ENCODE assay signal across 15 mouse cellular contexts in genomic region chr8:3606593-3606992, GRCm38 (mm10). TPM values are rescaled to one million over a fixed set of nuclear protein-coding genes. Genes with fewer than 3 reads are reported as not detected.
DNase-seq lines count a peak whose midpoint lies in the region; ATAC-seq and TF ChIP-seq lines count a peak whose summit lies in the region.
"Had no signal": no experiment of that assay in that cellular context is flagged by ENCODE, and none has a peak within 500 bp of the region (broad histone marks: within the 10 kb centered on the region; RNA-seq: fewer than 3 reads in every experiment).

No protein-coding gene starts in this region.

- 45% methylated on average over 16 of the region's 16 CpGs for WGBS in heart, embryonic 13.5 days
- WGBS in neural tube, embryonic 14.5 days = 86% methylated on average over 16 of the region's 16 CpGs

- no peak overlapping the region for H3ac ChIP-seq in myocyte (ENCODE audit: control insufficient read depth, insufficient read length)

- TF ChIP-seq POLR2A in myocyte (IDR thresholded peaks at IDR 0.05; ENCODE audit: insufficient read length, low read depth) = no peak

- no peak overlapping the region for H3K4me3 ChIP-seq in heart, embryonic 13.5 days
- no peak overlapping the region for H3K4me3 ChIP-seq in neural tube, embryonic 14.5 days (ENCODE audit: low read depth, low read length)
- no peak overlapping the region for H3K4me3 ChIP-seq in myocyte
- H3K4me3 ChIP-seq: forebrain, embryonic 10.5 days had no signal

- no peak overlapping the region for H3K27ac ChIP-seq in heart, embryonic 13.5 days (replicated peaks)
- no peak overlapping the region for H3K27ac ChIP-seq in neural tube, embryonic 14.5 days (ENCODE audit: low read depth, low read length)
- H3K27ac ChIP-seq: forebrain, embryonic 10.5 days had no signal

- peaks cover 20% of the 10 kb centered on the region for H3K4me1 ChIP-seq in heart, embryonic 13.5 days
- no peaks in the 10 kb centered on the region for H3K4me1 ChIP-seq in neural tube, embryonic 14.5 days (ENCODE audit: control insufficient read depth, insufficient read depth, low read length)
- H3K4me1 ChIP-seq: forebrain, embryonic 10.5 days had no signal

- ATAC-seq in heart, embryonic 13.5 days (ENCODE audit: extremely low read depth, insufficient number of reproducible peaks, low FRiP score, low TSS enrichment) = 0 out of 2 replicates have a peak, but pooled peaks have one; percentile 16
- peak; percentile 18; the same call in 1 of the 2 replicates for ATAC-seq in neural tube, embryonic 14.5 days (ENCODE audit: low read depth)
- peak; percentile 43 for ATAC-seq in common myeloid progenitor, adult 5-6 weeks (replicated peaks; ENCODE audit: low read depth, poor library complexity, severe bottlenecking)

- H3K79me2 ChIP-seq in myocyte (ENCODE audit: control insufficient read depth, insufficient read depth) = no peaks in the 10 kb centered on the region

- no peaks in the 10 kb centered on the region for H3K27me3 ChIP-seq in heart, embryonic 13.5 days (replicated peaks)
- H3K27me3 ChIP-seq in neural tube, embryonic 14.5 days (ENCODE audit: control insufficient read depth, insufficient read depth, low read length) = no peaks in the 10 kb centered on the region
- H3K27me3 ChIP-seq in myocyte (ENCODE audit: control insufficient read depth, insufficient read depth, insufficient read length) = no peaks in the 10 kb centered on the region

- H3K4me2 ChIP-seq in heart, embryonic 13.5 days = peak overlapping the region; percentile 20; the same call in 1 of the 2 replicates
- H3K4me2 ChIP-seq in neural tube, embryonic 14.5 days (ENCODE audit: low read depth, low read length) = no peak overlapping the region
- H3K4me2 ChIP-seq in myocyte (ENCODE audit: low read depth) = no peak overlapping the region
- H3K4me2 ChIP-seq: midbrain, embryonic 11.5 days had no signal

- no peaks in the 10 kb centered on the region for H3K9me3 ChIP-seq in heart, embryonic 13.5 days
- no peaks in the 10 kb centered on the region for H3K9me3 ChIP-seq in neural tube, embryonic 14.5 days (ENCODE audit: control insufficient read depth, low read length)

- H3K36me3 ChIP-seq in heart, embryonic 13.5 days = peaks cover 44% of the 10 kb centered on the region
- H3K36me3 ChIP-seq in neural tube, embryonic 14.5 days (ENCODE audit: control insufficient read depth, insufficient read depth, low read length) = peaks cover 76% of the 10 kb centered on the region
- no peaks in the 10 kb centered on the region for H3K36me3 ChIP-seq in myocyte (ENCODE audit: control insufficient read depth, insufficient read depth)

- no peak for DNase-seq in heart, adult 8-10 months (ENCODE audit: low spot score)
- DNase-seq in neural tube, embryonic 10.5 days (ENCODE audit: extremely low spot score, low spot score) = no peak
- DNase-seq in layer of hippocampus, adult 9-10 months (ENCODE audit: low spot score) = no peak
- DNase-seq in yolk sac, embryonic 10.5 days (ENCODE audit: low spot score) = no peak
- DNase-seq: thymus, adult 2 months had no signal

- peak overlapping the region; percentile 26; the same call in 1 of the 2 replicates for H3K9ac ChIP-seq in heart, embryonic 13.5 days
- H3K9ac ChIP-seq in neural tube, embryonic 14.5 days (replicated peaks; ENCODE audit: low read depth, low read length) = no peak overlapping the region

TF ChIP-seq in myocyte, 11 proteins besides CTCF, POLR2A, EP300 and RAD21:
- TF ChIP-seq TCF3 (IDR thresholded peaks at IDR 0.05; ENCODE audit: insufficient read length, low read depth) (no peak), POLR2AphosphoS2 (IDR thresholded peaks at IDR 0.05; ENCODE audit: insufficient read length, low read depth) (peak; percentile 39)

RNA-seq across cellular contexts. Expression of gene Xab2, which starts 14.5 kb away (rescaled TPM):
- 32.8 TPM in 2 replicates for polyA plus RNA-seq in heart, embryonic 13.5 days (2015; fragmentation: Nextera tagmentation; extraction: Ambion mirVana)
- 10 to 100 TPM; 13.8 to 18.5 (median 16.2) TPM for total RNA-seq in heart, adult 8-10 months (2022)
- 48.0 and 48.5 TPM in 2 replicates for polyA plus RNA-seq in neural tube, embryonic 14.5 days (2014; fragmentation: Nextera tagmentation; extraction: Ambion mirVana)
- 53.4 and 54.3 TPM in 2 replicates for total RNA-seq in common myeloid progenitor, adult 5-6 weeks (2017)
- polyA plus RNA-seq in myocyte (2012; fragmentation: generic; extraction: Trizol) = 44.6 TPM

RNA-seq across cellular contexts. Expression of gene Pet100, which starts 14.8 kb away (rescaled TPM):
- 97.0 and 108 TPM in 2 replicates for polyA plus RNA-seq in heart, embryonic 13.5 days (2015; fragmentation: Nextera tagmentation; extraction: Ambion mirVana)
- 100 to 1,000 TPM in 1 of 4 experiments, 10 to 100 TPM in 3; 84.2 to 104 (median 93.4) TPM for total RNA-seq in heart, adult 8-10 months (2022)
- 81.2 and 89.1 TPM in 2 replicates for polyA plus RNA-seq in neural tube, embryonic 14.5 days (2014; fragmentation: Nextera tagmentation; extraction: Ambion mirVana)
- total RNA-seq in common myeloid progenitor, adult 5-6 weeks (2017) = 162 and 251 TPM in 2 replicates
- polyA plus RNA-seq in myocyte (2012; fragmentation: generic; extraction: Trizol) = 51.7 TPM

RNA-seq across cellular contexts. Expression of gene Pcp2, which starts 18.8 kb away (rescaled TPM):
- 0.11 TPM in 1 of 2 replicates, not detected in the other for polyA plus RNA-seq in heart, embryonic 13.5 days (2015; fragmentation: Nextera tagmentation; extraction: Ambion mirVana)
- total RNA-seq in heart, adult 8-10 months (2022) = not detected
- polyA plus RNA-seq in neural tube, embryonic 14.5 days (2014; fragmentation: Nextera tagmentation; extraction: Ambion mirVana) = 0.18 and 0.29 TPM in 2 replicates
- total RNA-seq in common myeloid progenitor, adult 5-6 weeks (2017) = not detected in 2 replicates
- 0.62 TPM for polyA plus RNA-seq in myocyte (2012; fragmentation: generic; extraction: Trizol)
- total RNA-seq: layer of hippocampus, postnatal 10 days; neutrophil, adult 5-6 weeks had no signal
- polyA plus RNA-seq: limb, embryonic 14.5 days; small intestine, adult 2 months had no signal

RNA-seq across cellular contexts. Expression of gene Camsap3, which starts 19.5 kb away (rescaled TPM):
- polyA plus RNA-seq in heart, embryonic 13.5 days (2015; fragmentation: Nextera tagmentation; extraction: Ambion mirVana) = 1.9 TPM in 2 replicates
- 1 to 10 TPM in 2 of 4 experiments, under 1 TPM in 2; 0.86 to 2.1 (median 1.0) TPM for total RNA-seq in heart, adult 8-10 months (2022)
- polyA plus RNA-seq in neural tube, embryonic 14.5 days (2014; fragmentation: Nextera tagmentation; extraction: Ambion mirVana) = 51.3 and 52.9 TPM in 2 replicates
- total RNA-seq in common myeloid progenitor, adult 5-6 weeks (2017) = 1.0 TPM in 2 replicates
- polyA plus RNA-seq in myocyte (2012; fragmentation: generic; extraction: Trizol) = 0.05 TPM
- total RNA-seq: neutrophil, adult 5-6 weeks had no signal

RNA-seq across cellular contexts. Expression of gene Stxbp2, which starts 24.2 kb away (rescaled TPM):
- 45.6 and 51.8 TPM in 2 replicates for polyA plus RNA-seq in heart, embryonic 13.5 days (2015; fragmentation: Nextera tagmentation; extraction: Ambion mirVana)
- total RNA-seq in heart, adult 8-10 months (2022) = 1 to 10 TPM; 4.6 to 7.7 (median 5.6) TPM
- polyA plus RNA-seq in neural tube, embryonic 14.5 days (2014; fragmentation: Nextera tagmentation; extraction: Ambion mirVana) = 33.7 and 40.4 TPM in 2 replicates
- total RNA-seq in common myeloid progenitor, adult 5-6 weeks (2017) = 92.9 and 112 TPM in 2 replicates
- 7.7 TPM for polyA plus RNA-seq in myocyte (2012; fragmentation: generic; extraction: Trizol)
